Mouse (Mus musculus) neural tube, embryonic 14.5 days (tissue): ENCODE data around the gene Fhl3. TPM values are rescaled to one million over a fixed set of nuclear protein-coding genes. Genes with fewer than 3 reads are reported as not detected.

Experiments
- ATAC-seq: fragments of 200-750 bp; cut with Nextera tagmentation; 2 replicates; pipeline ENCODE4 v1.8.0; 2017; ENCODE audit warnings: low read depth, mild to moderate bottlenecking, moderate TSS enrichment, moderate library complexity
- H3K27ac ChIP-seq: fragments of 300-500 bp; sonication (generic); 2 replicates; pipeline ENCODE4 v1.5.1; 2014; ENCODE audit warnings: low read depth, mild to moderate bottlenecking, control low read depth, low read length, moderate library complexity, mixed read lengths
- H3K27me3 ChIP-seq: fragments of 300-500 bp; sonication (generic); 2 replicates; pipeline ENCODE4 v1.6.1; 2014; ENCODE audit warnings: low read length; ENCODE audit not compliant: control insufficient read depth, insufficient read depth
- H3K36me3 ChIP-seq: fragments of 300-500 bp; sonication (generic); 2 replicates; pipeline ENCODE4 v1.6.1; 2014; ENCODE audit warnings: low read length, mixed read lengths; ENCODE audit not compliant: control insufficient read depth, insufficient read depth
- H3K4me1 ChIP-seq: fragments of 300-500 bp; sonication (generic); 2 replicates; pipeline ENCODE4 v1.6.1; 2014; ENCODE audit warnings: low read length; ENCODE audit not compliant: control insufficient read depth, insufficient read depth
- H3K4me2 ChIP-seq: fragments of 300-500 bp; sonication (generic); 2 replicates; pipeline ENCODE4 v1.6.1; 2014; ENCODE audit warnings: mild to moderate bottlenecking, low read depth, low read length, control low read depth
- H3K4me3 ChIP-seq: fragments of 300-500 bp; sonication (generic); 2 replicates; pipeline ENCODE4 v1.5.1; 2014; ENCODE audit warnings: low read depth, low read length, control low read depth, mixed read lengths
- H3K9ac ChIP-seq: fragments of 300-500 bp; sonication (generic); replicated peaks from 2 replicates; pipeline ENCODE4 v1.6.1; 2014; ENCODE audit warnings: low read depth, mild to moderate bottlenecking, control low read depth, low read length, mixed read lengths
- H3K9me3 ChIP-seq: fragments of 300-500 bp; sonication (generic); 2 replicates; pipeline ENCODE4 v1.6.1; 2016; ENCODE audit warnings: low read length; ENCODE audit not compliant: control insufficient read depth
- WGBS: fragments of 180-500 bp; shearing (Covaris S2); extraction: QIAGEN DNeasy Blood & Tissue Kit; methylation state at CpG from one replicate; pipeline ENCODE4 v1.1.7; 2014; 5-methylcytosine and 5-hydroxymethylcytosine counted together
- polyA plus RNA-seq: library from polyadenylated mRNA; unstranded; fragments of >200 nt; fragmentation: Nextera tagmentation; extraction: Ambion mirVana; gene quantifications from 2 replicates; pipeline ENCODE4 v1.2.1, GENCODE M21; 2014

Gene Fhl3
- polyA plus RNA-seq, 1 experiment from 2014 or later: 0.60 TPM

DNA sequence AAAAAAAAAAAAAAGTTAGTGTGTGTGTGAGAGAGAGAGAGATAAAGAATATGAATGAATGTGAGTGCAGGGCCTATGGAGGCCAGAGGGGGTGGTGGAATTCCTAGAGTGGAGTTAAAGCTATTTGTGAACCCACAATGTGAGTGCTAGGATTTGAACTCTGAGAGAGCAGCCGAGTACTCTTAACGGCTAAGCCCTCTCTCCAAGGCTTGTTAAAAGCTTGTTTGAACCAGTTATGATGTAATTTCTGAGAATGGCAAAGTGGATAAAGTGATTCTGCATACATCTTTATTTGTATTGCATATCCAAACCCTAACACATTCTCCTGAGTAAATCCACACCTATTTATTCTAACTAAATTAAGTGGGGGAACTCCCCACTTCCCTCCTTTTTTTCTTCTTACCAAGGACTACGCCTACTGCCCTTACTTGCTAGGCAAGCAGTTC, 8.1 kb upstream of the Fhl3 start:
- WGBS: 83% methylated on average over 3 of the region's 3 CpGs
- no peaks in the 10 kb centered on the region for H3K36me3 ChIP-seq
- H3K4me2 ChIP-seq: peak overlapping the region; percentile 81
- peaks cover 6% of the 10 kb centered on the region for H3K4me1 ChIP-seq
- H3K27me3 ChIP-seq: peaks cover 4% of the 10 kb centered on the region; the same call in 1 of the 2 replicates
- H3K9me3 ChIP-seq: no peaks in the 10 kb centered on the region
- H3K27ac ChIP-seq: no peak overlapping the region
- no peak for ATAC-seq
- peak overlapping the region; percentile 88 for H3K9ac ChIP-seq
- peak overlapping the region; percentile 89 for H3K4me3 ChIP-seq

DNA sequence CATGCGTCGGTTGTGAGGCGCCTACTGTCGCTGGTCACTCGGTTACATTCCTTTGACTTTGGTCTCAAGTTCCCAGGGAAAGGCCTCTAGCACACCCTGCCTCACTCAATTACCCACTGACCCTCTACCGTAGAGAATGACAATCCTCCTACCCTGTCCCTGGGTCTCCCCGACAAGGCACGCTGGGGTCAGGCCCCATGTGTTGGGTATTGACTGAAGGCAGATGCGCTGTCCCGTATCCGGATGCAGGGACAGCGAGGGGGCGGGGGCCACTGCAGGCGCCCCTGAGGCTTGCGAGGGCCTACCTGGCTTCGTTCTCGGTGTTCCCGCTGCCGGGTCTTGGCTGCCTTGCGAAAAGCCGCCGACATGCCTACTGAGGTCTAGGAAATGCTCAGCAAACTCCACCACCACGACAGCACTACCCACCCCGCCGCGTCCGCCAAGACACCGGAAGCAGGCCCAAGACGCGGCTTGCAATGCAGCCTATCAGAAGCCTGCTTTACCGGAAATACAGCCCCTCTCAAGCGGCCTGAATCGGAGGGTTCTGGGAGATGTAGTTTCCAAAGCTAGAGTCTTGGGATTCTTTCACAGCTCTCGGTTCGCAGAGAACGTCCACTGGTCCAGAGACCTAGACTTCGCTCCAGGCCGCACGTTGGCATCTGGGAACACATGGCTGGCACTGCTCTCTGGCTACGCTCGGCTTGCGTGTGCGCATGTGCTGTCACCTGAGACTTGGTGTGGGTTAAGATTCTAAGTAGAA, 7.2 kb upstream of the Fhl3 start, which contains the start of gene Utp11:
TSS of gene Utp11 (minus strand) at position 466 of the 760 bp plus-strand sequence.
- H3K9ac ChIP-seq: peak within 1 kb of the TSS; percentile 88
- H3K4me1 ChIP-seq: peaks cover 6% of the 10 kb centered on the region
- under 1% methylated on average over 43 of the region's 43 CpGs for WGBS
- H3K4me2 ChIP-seq: peak within 1 kb of the TSS; percentile 81
- peak within 1 kb of the TSS; percentile 89 for H3K4me3 ChIP-seq
- H3K36me3 ChIP-seq: no peaks in the 10 kb centered on the region
- H3K9me3 ChIP-seq: no peaks in the 10 kb centered on the region
- H3K27me3 ChIP-seq: peaks cover 4% of the 10 kb centered on the region; the same call in 1 of the 2 replicates
- ATAC-seq: peak; percentile 98
- 0 out of 2 replicates have a peak within 1 kb of the TSS, but pooled peaks have one; percentile 52 for H3K27ac ChIP-seq

DNA sequence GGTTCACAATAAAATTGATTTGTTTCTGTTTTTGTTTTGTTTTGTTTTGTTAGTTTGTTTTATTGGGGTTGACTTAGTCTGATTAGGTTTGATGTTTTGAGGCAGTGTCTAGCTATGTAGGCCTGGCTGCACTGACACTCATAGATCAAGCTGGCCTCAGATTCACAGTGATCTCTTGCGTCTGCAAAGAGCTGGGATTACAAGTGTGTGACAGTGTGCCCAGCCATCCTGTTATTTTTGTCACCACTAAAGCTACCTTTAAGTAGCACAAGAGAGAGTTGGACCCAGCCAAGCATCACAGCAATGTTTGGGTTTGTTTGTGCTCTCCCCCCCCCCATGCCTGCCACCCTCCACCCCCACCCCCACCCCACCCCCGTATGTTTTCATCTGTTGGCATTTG, 5.9 kb upstream of the Fhl3 start:
- Histone ChIP-seq H3K27ac (no peak overlapping the region), H3K4me1 (peaks cover 6% of the 10 kb centered on the region), H3K4me2 (no peak overlapping the region), H3K9me3 (no peaks in the 10 kb centered on the region), H3K9ac (no peak overlapping the region), H3K27me3 (peaks cover 4% of the 10 kb centered on the region; the same call in 1 of the 2 replicates), H3K4me3 (no peak overlapping the region), H3K36me3 (no peaks in the 10 kb centered on the region)
- WGBS: 89% methylated on average over 2 of the region's 2 CpGs
- ATAC-seq: no peak

DNA sequence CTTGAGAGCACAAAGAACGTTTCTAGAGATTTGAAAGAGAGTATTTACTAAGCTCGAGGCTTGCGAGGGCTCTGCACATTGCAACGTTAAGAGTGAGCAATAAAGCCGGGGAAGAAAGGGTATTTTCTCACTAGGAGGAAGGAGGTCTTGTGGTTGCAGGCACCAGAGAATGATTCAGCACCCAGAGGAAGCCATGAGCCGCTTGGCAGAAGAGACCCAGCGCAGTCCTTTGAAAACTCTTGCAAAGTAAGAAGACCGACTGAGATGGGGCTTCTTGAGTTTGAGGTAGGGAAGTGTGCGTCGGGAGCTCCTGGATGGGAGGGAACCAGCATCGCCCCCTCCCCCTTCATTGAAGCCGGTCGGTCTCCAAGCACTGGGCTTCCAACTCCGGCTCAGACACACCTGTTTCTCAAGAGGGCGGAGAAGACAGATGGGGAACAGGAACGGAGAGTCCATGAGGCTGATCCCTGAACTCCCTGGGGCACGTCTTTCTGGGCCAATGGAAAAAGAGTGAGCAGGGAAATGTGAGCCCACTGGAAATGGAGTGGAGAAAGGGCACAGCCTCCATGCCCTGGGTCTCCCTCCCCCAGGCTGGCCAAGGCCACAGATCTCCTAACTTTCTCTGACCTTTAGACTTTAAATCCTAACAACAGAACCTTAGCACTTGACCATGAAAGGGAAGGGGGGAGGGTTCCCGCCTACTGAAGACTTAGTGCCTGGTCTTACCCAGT, 4.5 kb upstream of the Fhl3 start:
- Histone ChIP-seq H3K36me3 (no peaks in the 10 kb centered on the region), H3K9ac (no peak overlapping the region), H3K4me1 (peaks cover 12% of the 10 kb centered on the region), H3K27ac (no peak overlapping the region), H3K4me2 (no peak overlapping the region), H3K9me3 (no peaks in the 10 kb centered on the region), H3K27me3 (peaks cover 8% of the 10 kb centered on the region; the same call in 1 of the 2 replicates), H3K4me3 (no peak overlapping the region)
- 11% methylated on average over 18 of the region's 18 CpGs for WGBS
- ATAC-seq: no peak

DNA sequence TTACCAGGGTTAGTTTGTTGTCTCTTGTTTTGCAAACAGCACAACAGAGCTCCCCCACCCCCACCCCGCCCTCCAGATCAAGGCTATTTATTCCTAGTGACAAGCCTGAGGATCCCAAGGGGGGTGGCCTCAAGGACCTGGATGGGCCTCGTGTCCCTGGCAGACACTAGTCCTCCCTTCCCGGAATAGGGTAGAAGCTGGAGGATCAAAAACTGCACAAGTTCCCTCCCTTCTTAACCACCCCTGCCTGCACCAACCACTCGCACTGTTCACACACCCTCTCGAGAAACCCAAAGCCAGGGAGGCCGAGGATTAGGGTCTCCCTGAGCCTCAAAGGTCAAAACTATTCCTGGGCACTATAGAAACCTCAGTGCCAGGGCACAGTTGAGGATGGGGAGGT, 710 bp upstream of the Fhl3 start:
- Histone ChIP-seq H3K27ac (no peak overlapping the region), H3K4me2 (no peak overlapping the region), H3K36me3 (no peaks in the 10 kb centered on the region), H3K9me3 (no peaks in the 10 kb centered on the region), H3K4me3 (no peak overlapping the region), H3K27me3 (peaks cover 8% of the 10 kb centered on the region; the same call in 1 of the 2 replicates), H3K9ac (no peak overlapping the region), H3K4me1 (peaks cover 13% of the 10 kb centered on the region)
- ATAC-seq: no peak
- WGBS: 16% methylated on average over 6 of the region's 6 CpGs

DNA sequence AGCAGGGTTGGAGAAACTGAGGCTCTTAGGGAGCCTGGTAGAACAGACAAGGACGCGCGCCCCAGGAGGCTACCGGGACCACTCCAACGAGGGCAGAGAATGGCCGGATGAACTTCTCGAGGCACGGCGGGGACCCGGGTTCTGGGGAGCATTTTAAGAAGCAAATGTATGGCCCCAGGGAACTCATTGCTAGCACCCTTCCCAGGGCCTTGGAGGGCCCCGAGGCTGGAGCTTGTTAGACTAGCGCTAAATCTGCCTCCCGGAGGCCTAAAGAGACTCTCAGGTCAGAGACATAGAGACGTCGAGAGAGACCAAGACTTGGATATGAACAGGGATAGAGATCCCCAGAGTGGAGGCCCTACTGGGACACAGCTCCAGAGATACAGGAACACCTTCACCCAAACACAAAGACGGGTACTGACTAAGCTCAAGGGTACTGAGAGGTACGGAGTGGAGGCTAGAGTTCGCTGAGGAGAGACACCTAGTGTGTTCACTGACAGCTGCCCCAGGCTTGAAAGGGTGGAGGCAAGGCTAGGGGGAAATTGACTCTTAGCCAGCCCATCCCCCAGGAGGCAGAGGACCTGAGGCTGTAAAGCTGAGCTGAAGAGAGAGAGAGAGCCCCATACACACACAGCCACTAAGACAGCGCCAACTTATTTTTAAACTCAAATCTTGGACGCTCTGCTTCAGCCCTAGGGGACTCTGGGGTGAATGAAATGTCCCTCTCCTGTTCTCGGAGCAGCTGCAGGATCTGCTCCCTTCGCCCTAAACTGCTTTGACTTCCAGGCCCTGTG, 748 bp downstream of the Fhl3 start:
- Histone ChIP-seq H3K36me3 (no peaks in the 10 kb centered on the region), H3K4me2 (peak overlapping the region; percentile 89), H3K9ac (peak overlapping the region; percentile 47; the same call in 1 of the 2 replicates), H3K27me3 (peaks cover 4% of the 10 kb centered on the region; the same call in 1 of the 2 replicates), H3K9me3 (no peaks in the 10 kb centered on the region), H3K4me1 (peaks cover 14% of the 10 kb centered on the region), H3K27ac (0 out of 2 replicates have a peak overlapping the region, but pooled peaks have one; percentile 22), H3K4me3 (peak overlapping the region; percentile 47)
- ATAC-seq: no peak
- WGBS: 4% methylated on average over 22 of the region's 22 CpGs

DNA sequence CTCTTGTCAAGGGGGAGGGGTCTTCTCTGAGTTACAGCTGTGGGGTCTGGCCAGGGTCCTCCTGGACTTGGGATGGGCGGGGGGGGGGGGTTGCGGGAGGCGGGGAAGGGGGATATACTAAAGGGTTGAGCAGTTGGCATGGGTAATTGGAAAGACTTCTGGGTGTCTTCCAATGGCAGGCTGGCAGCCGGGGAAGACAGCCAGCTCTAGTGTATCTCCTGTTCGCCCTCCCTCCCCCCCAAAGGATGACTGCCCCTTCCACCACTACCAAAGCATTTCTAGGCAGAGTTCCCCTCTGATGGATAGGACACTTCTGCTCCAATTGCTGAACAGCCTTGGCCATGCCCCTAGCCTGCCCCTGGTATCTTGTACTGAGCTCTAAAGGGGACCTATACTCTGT, 1.4 kb downstream of the Fhl3 start:
- 61% methylated on average over 2 of the region's 5 CpGs for WGBS
- H3K27me3 ChIP-seq: peaks cover 4% of the 10 kb centered on the region; the same call in 1 of the 2 replicates
- ATAC-seq: no peak

DNA sequence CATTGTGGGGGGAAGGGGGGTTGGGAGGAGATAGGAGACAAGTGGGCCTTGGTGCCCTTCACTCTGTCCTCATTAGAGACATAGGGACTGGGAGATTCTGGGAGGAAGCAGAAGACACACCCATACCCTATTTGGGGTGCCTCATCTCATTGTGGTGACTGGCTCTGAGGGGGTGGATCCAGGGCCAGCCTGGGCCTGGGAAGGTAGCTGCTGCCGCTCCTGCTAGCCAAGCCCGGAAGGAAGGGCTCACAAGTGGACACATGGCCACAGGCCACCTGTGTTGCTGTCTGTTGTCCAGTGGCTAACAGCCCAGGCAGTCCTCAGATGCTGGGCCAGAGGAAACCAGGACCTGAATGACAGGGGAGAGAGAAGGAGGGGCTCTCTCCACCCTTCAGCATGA, 2.9 kb downstream of the Fhl3 start:
- no peak overlapping the region for H3K4me3 ChIP-seq
- peaks cover 14% of the 10 kb centered on the region for H3K4me1 ChIP-seq
- no peak overlapping the region for H3K9ac ChIP-seq
- no peak overlapping the region for H3K4me2 ChIP-seq
- H3K27ac ChIP-seq: no peak overlapping the region
- 30% methylated on average over 2 of the region's 2 CpGs for WGBS
- H3K36me3 ChIP-seq: no peaks in the 10 kb centered on the region
- ATAC-seq: no peak
- peaks cover 4% of the 10 kb centered on the region; the same call in 1 of the 2 replicates for H3K27me3 ChIP-seq
- H3K9me3 ChIP-seq: no peaks in the 10 kb centered on the region

More for the DNA sequence above, 1.4 kb downstream of the Fhl3 start:
- Histone ChIP-seq H3K4me2 (peak overlapping the region; percentile 89; the same call in 1 of the 2 replicates), H3K27ac (no peak overlapping the region), H3K4me3 (peak overlapping the region; percentile 47; the same call in 1 of the 2 replicates), H3K9me3 (no peaks in the 10 kb centered on the region), H3K9ac (no peak overlapping the region), H3K4me1 (peaks cover 14% of the 10 kb centered on the region), H3K36me3 (no peaks in the 10 kb centered on the region)
